Mouse (Mus musculus) lung, embryonic 16.5 days (tissue): ENCODE results near the gene Fzd5. TPM values are rescaled to one million over a fixed set of nuclear protein-coding genes. Genes with fewer than 3 reads are reported as not detected.

Experiments
- ATAC-seq: fragments of 200-750 bp; cut with Nextera tagmentation; 2 replicates; pipeline ENCODE4 v1.8.0; 2017; ENCODE audit warnings: low read depth, mild to moderate bottlenecking, moderate library complexity
- H3K27ac ChIP-seq: fragments of 300-500 bp; sonication (generic); 2 replicates; pipeline ENCODE4 v1.5.1; 2014; ENCODE audit warnings: mild to moderate bottlenecking, control low read depth, low read length
- H3K27me3 ChIP-seq: fragments of 300-500 bp; sonication (generic); 2 replicates; pipeline ENCODE4 v1.6.1; 2014; ENCODE audit warnings: low read depth, low read length, mixed read lengths; ENCODE audit not compliant: control insufficient read depth, insufficient read depth
- H3K36me3 ChIP-seq: fragments of 300-500 bp; sonication (generic); 2 replicates; pipeline ENCODE4 v1.6.1; 2014; ENCODE audit warnings: low read length; ENCODE audit not compliant: control insufficient read depth, insufficient read depth
- H3K4me1 ChIP-seq: fragments of 300-500 bp; sonication (generic); replicated peaks from 2 replicates; pipeline ENCODE4 v1.6.1; 2014; ENCODE audit warnings: low read length, mixed read lengths; ENCODE audit not compliant: control insufficient read depth, insufficient read depth
- H3K4me2 ChIP-seq: fragments of 300-500 bp; sonication (generic); 2 replicates; pipeline ENCODE4 v1.6.1; 2014; ENCODE audit warnings: low read depth, low read length, control low read depth
- H3K4me3 ChIP-seq: fragments of 300-500 bp; sonication (generic); 2 replicates; pipeline ENCODE4 v1.5.1; 2014; ENCODE audit warnings: mild to moderate bottlenecking, low read length, control low read depth
- H3K9ac ChIP-seq: fragments of 300-500 bp; sonication (generic); 2 replicates; pipeline ENCODE4 v1.6.1; 2014; ENCODE audit warnings: low read length, control low read depth
- H3K9me3 ChIP-seq: fragments of 300-500 bp; sonication (generic); 2 replicates; pipeline ENCODE4 v1.6.1; 2016; ENCODE audit warnings: low read length; ENCODE audit not compliant: control insufficient read depth
- WGBS: fragments of 180-500 bp; shearing (Covaris S2); extraction: QIAGEN DNeasy Blood & Tissue Kit; methylation state at CpG from one replicate; pipeline ENCODE4 v1.1.7; 2014; 5-methylcytosine and 5-hydroxymethylcytosine counted together
- polyA plus RNA-seq: library from polyadenylated mRNA; unstranded; fragments of >200 nt; fragmentation: Nextera tagmentation; extraction: Ambion mirVana; gene quantifications from 2 replicates; pipeline ENCODE4 v1.2.1, GENCODE M21; 2015

Gene Fzd5
- polyA plus RNA-seq, 1 experiment from 2014 or later: 2.3 TPM

DNA sequence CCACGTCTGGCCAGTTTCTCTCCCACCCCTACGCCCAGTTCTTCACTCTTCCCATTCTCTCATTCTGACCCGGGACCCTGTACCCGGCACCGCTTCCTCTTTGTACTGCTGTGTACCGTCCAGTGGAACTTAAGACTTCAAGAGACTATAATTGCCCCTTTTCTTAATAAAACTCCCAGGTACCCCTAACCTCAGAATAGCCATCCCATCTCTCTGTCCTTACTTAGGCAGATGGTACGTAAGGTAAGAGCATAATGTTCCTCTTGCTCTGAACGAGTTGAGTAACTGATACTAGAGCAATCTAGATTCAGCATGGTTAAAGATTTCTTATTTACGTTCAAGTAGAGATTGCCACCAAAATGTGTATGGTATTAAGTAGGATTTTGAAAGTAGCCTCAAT is 46.0 kb downstream of the Fzd5 start:
- peak overlapping the region; percentile 52; the same call in 1 of the 2 replicates for H3K27ac ChIP-seq
- peaks cover 10% of the 10 kb centered on the region for H3K4me1 ChIP-seq
- no peaks in the 10 kb centered on the region for H3K9me3 ChIP-seq
- H3K27me3 ChIP-seq: no peaks in the 10 kb centered on the region
- H3K4me2 ChIP-seq: peak overlapping the region; percentile 88
- H3K36me3 ChIP-seq: no peaks in the 10 kb centered on the region
- peak overlapping the region; percentile 85 for H3K4me3 ChIP-seq
- peak overlapping the region; percentile 87 for H3K9ac ChIP-seq
- no peak for ATAC-seq
- WGBS: 2% methylated on average over 9 of the region's 9 CpGs

DNA sequence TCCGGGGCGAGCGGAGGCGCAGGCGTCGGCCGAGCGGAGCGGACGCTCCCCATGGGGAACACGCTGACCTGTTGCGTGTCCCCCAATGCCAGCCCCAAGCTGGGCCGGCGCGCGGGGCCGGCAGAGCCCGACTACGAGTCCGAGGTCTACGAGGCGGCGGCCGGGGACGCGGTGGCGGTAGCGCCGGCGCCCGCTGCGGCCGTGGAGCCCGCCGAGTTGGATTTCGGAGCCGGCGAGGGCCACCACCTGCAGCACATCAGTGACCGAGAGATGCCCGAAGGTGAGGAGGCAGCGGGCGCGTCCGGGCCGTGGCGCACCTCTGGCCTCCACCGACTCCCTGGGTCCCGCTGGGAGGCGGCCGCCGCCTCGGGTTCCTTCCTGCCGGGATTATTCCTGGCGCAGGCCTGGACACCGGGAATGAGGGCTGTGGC is 46.4 kb downstream of the Fzd5 start:
- 0% methylated on average over 28 of the region's 55 CpGs for WGBS
- H3K9ac ChIP-seq: peak overlapping the region; percentile 87
- peak; percentile 9 for ATAC-seq
- no peaks in the 10 kb centered on the region for H3K36me3 ChIP-seq
- H3K4me2 ChIP-seq: peak overlapping the region; percentile 88
- no peaks in the 10 kb centered on the region for H3K9me3 ChIP-seq
- H3K27ac ChIP-seq: peak overlapping the region; percentile 52
- no peaks in the 10 kb centered on the region for H3K27me3 ChIP-seq
- peaks cover 10% of the 10 kb centered on the region for H3K4me1 ChIP-seq
- H3K4me3 ChIP-seq: peak overlapping the region; percentile 85

DNA sequence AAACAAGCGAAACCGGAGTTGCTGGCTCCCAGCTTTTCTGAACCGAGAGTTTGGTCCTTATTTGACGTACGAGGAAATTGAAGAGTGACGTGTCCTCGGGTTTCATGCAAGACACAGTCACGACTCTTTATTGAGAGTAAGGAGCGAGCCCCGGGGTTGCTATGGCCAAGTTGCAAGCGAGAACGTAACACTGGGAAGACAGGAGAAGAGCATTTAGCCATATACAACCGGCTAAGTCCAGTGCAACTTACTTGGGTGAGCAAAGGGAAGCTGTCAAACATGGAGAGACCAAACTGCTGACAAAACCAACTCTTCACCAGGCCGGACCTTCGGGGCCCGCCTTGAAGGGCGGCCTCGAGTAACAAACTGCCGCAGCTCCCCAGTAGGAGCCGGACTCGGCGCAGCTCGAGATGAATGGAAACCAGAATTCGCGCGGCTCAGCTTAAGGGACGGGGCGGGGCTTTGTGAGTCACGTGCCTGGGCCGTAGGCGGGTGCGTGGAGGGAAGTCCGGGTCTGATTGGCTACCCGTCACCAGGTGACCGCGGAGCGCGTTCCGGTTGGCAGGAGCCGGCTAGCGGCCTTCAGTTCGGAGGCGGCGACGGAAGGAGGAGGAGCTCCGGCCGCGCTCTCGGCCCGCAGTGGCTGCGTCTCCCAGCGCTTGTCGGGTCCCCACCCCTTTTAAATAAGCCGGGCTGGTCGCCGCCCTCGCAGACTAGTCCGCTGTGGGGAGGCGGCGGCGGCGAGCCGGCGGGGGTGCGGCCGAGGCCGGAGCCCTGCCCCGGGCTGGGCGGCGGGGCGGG is 47.1 kb downstream of the Fzd5 start, which contains the start of gene Ccnyl1:
Gene Ccnyl1, plus strand, starts transcription at position 243 of the 801 bp plus-strand sequence.
- Histone ChIP-seq H3K27ac (peak within 1 kb of the TSS; percentile 52), H3K9me3 (no peaks in the 10 kb centered on the region), H3K9ac (peak within 1 kb of the TSS; percentile 87), H3K27me3 (no peaks in the 10 kb centered on the region), H3K4me2 (peak within 1 kb of the TSS; percentile 88), H3K36me3 (no peaks in the 10 kb centered on the region), H3K4me1 (peaks cover 10% of the 10 kb centered on the region), H3K4me3 (peak within 1 kb of the TSS; percentile 85)
- under 1% methylated on average over 51 of the region's 71 CpGs for WGBS
- peak; percentile 99 for ATAC-seq

DNA sequence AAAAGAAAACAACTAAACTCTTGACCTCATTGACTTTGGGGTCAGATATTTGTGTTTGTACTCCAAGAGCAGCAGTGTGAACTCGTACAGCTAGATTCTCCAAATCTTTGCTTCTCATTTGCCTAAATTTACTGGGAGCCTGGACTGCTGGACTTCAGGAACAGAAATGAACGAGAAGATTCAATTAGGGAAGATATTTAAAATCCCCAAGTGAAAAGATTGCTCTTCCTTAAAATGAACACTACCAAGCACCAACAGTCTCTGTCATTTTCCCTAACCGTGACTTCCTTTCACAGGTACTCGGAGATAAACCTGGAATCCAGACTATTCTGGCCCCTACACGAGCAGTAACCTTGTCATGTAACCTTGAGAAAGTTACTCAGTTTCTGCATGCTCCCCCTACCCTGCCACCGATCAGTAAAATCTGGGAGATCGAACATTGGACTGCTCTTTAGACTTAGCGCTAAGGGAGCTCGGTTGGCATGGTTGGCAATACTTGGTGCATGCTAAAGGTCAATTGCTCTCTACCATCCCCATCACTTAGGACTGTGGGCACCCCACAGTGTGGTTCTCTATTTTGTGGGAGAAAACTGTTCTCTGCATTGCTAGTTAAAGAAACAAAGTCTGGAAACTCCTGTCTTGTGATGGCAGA is 47.9 kb downstream of the Fzd5 start:
- peak overlapping the region; percentile 73 for H3K4me2 ChIP-seq
- no peak overlapping the region for H3K27ac ChIP-seq
- H3K36me3 ChIP-seq: no peaks in the 10 kb centered on the region
- peak overlapping the region; percentile 85 for H3K4me3 ChIP-seq
- ATAC-seq: no peak
- H3K27me3 ChIP-seq: no peaks in the 10 kb centered on the region
- WGBS: 14% methylated on average over 9 of the region's 9 CpGs
- H3K9me3 ChIP-seq: no peaks in the 10 kb centered on the region
- peak overlapping the region; percentile 65 for H3K9ac ChIP-seq
- H3K4me1 ChIP-seq: peaks cover 10% of the 10 kb centered on the region

DNA sequence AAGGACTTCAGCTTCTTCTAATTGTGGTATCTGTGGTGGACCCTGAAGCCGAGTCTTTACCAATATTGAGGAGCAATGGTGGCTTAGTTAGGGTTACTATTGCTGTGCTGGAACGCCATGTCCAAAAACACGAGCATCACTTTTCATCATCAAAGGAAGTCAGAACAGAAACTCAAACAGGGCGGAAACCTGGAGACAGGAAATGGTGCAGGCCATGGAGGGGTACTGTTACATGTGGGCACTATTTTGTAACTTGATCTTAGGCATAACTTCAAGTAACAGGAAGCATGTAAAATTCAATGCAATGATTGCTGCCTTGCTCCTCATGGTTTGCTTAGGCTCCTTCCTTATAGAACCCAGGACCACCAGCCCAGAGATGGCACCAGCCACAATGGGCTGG is 49.5 kb downstream of the Fzd5 start:
- Histone ChIP-seq H3K9me3 (no peaks in the 10 kb centered on the region), H3K27me3 (no peaks in the 10 kb centered on the region), H3K27ac (no peak overlapping the region), H3K4me3 (no peak overlapping the region), H3K9ac (no peak overlapping the region), H3K36me3 (no peaks in the 10 kb centered on the region), H3K4me1 (peaks cover 10% of the 10 kb centered on the region), H3K4me2 (no peak overlapping the region)
- WGBS: 65% methylated on average over 4 of the region's 4 CpGs
- ATAC-seq: no peak

DNA sequence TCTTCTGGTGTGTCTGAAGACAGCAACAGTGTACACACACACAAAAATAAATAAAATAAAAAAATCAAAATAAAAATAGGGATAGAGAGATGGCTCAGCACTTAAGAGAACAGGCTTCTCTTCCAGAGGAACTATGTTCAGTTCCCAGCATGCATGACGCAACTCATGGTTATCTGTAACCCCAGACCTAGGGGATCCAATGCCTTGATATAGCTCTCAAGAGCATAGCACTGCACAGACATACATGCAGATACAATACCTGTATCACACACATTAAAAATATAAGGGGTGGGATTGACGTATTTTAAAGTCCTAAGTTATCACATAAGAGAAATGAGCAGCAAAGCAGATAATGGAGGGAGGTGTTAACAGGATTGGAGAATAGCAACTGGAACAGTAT is 53.1 kb downstream of the Fzd5 start:
- H3K27me3 ChIP-seq: no peaks in the 10 kb centered on the region
- H3K36me3 ChIP-seq: no peaks in the 10 kb centered on the region
- no peak for ATAC-seq
- H3K4me3 ChIP-seq: no peak overlapping the region
- H3K27ac ChIP-seq: no peak overlapping the region
- no peaks in the 10 kb centered on the region for H3K9me3 ChIP-seq
- H3K4me1 ChIP-seq: peaks cover under 1% of the 10 kb centered on the region; the same call in 1 of the 2 replicates
- H3K9ac ChIP-seq: no peak overlapping the region
- WGBS: 89% methylated on average over 2 of the region's 2 CpGs
- no peak overlapping the region for H3K4me2 ChIP-seq

DNA sequence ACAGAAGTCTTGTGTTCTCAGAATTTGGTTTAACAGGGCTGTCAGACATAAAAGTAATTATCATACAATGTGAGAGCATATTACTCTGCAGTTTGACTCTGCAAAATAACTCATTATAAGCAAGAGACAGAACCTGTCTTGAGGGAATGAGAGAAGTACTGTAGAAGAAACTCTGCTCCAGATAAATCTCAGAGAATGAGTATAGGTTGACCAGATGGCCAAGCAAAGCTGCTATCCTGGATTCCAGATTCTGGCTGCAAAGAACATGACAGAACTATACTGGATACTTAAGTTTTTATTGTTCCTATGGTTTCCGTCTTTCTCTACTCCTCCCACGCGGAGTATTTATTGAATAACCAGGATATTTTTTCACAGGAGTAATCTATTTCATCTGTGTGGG is 54.5 kb downstream of the Fzd5 start:
- Histone ChIP-seq H3K4me1 (no peaks in the 10 kb centered on the region), H3K4me3 (no peak overlapping the region), H3K27me3 (no peaks in the 10 kb centered on the region), H3K4me2 (no peak overlapping the region), H3K9me3 (no peaks in the 10 kb centered on the region), H3K9ac (no peak overlapping the region), H3K27ac (no peak overlapping the region), H3K36me3 (no peaks in the 10 kb centered on the region)
- no peak for ATAC-seq
- 86% methylated on average over 3 of the region's 3 CpGs for WGBS

DNA sequence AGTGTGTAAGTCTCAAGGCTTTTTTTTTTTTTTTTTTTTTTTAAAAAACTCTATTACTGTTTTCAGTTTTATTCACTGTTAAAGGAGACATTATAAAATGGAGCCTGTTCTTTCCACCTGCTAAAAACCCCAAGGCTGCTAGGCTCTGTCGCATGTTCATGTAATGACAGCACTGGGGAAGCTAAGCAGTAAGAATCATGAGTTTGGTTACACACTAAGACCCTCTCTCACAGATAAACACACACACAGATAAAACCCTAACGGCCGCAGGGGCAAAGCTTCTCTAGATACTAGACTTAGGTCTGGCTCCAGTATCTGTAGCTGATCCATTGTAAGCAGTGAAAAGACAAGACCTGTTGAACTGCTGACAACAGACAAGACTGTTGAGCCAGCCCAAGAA is 56.1 kb downstream of the Fzd5 start:
- H3K27me3 ChIP-seq: no peaks in the 10 kb centered on the region
- H3K27ac ChIP-seq: no peak overlapping the region
- H3K4me1 ChIP-seq: no peaks in the 10 kb centered on the region
- H3K9ac ChIP-seq: no peak overlapping the region
- no peak overlapping the region for H3K4me3 ChIP-seq
- no peaks in the 10 kb centered on the region for H3K36me3 ChIP-seq
- no peaks in the 10 kb centered on the region for H3K9me3 ChIP-seq
- no peak for ATAC-seq
- WGBS: 78% methylated on average over 3 of the region's 3 CpGs
- no peak overlapping the region for H3K4me2 ChIP-seq
